Mouse (Mus musculus): ENCODE measurements around the gene Nolc1. TPM values are rescaled to one million over a fixed set of nuclear protein-coding genes. Genes with fewer than 3 reads are reported as not detected.

Nolc1 gene
- 89.1 and 93.5 TPM in 2 replicates for polyA plus RNA-seq (2015; fragmentation: Nextera tagmentation; extraction: Ambion mirVana)

DNA sequence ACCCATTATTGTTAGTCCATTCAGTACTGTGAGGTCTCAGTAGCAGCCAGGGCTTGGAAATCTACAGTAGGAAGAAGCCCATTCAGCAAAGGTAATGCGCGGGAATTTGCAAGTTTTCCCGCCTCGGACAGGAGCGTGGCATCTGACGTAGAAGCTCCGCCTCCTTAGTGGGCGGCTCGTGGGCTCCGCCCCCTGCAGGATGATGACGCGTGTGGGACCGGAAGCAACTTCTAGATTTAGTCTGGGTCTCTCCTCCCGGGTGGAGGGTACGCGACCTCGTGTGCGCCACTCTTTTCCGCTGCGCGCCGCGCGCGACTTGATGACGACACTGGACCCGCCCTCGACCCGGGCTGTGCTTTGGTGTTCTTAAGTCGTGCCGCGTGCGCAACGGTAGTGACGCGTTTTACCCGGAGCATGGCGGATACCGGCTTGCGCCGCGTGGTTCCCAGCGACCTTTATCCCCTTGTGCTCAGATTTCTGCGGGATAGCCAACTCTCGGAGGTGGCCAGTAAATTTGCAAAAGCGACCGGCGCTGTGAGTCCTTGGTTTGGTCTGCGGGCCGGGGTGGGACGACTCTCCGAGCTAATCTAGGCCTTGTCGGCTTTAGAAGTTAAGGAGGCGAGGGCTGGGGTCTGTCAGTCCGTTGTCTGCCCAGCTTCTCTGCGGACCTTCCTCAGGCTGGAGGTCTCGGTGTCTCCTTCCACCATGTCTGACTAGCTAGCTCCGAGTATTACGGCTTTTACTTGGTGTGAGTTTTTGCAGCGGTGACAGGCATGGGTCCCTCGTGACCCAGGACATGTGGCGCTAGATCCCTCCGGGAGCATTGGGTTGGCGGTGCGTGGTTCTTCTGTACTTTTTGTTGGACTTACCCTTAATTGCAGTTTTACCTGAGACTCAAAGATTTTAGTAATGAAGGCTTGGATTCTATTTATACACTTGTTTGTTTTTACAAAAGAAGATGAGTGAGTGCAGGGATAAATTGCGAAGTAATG lies at the start of gene Nolc1:
Gene Nolc1, plus strand, starts transcription at position 248 of the 992 bp plus-strand sequence.
- H3K4me1 ChIP-seq, result peaks cover 13% of the 10 kb centered on the region
- peak within 1 kb of the TSS; percentile 82 for H3K9ac ChIP-seq
- no peaks in the 10 kb centered on the region for H3K9me3 ChIP-seq
- peak within 1 kb of the TSS; percentile 61 for H3K27ac ChIP-seq
- peak within 1 kb of the TSS; percentile 87 for H3K4me3 ChIP-seq
- H3K36me3 ChIP-seq, result peaks cover 62% of the 10 kb centered on the region
- H3K4me2 ChIP-seq (replicated peaks), result peak within 1 kb of the TSS; percentile 90
- ATAC-seq (ENCODE audit: low FRiP score, low read depth), result peak; percentile 97
- no peaks in the 10 kb centered on the region for H3K27me3 ChIP-seq
- WGBS, result under 1% methylated on average over 66 of the region's 66 CpGs

DNA sequence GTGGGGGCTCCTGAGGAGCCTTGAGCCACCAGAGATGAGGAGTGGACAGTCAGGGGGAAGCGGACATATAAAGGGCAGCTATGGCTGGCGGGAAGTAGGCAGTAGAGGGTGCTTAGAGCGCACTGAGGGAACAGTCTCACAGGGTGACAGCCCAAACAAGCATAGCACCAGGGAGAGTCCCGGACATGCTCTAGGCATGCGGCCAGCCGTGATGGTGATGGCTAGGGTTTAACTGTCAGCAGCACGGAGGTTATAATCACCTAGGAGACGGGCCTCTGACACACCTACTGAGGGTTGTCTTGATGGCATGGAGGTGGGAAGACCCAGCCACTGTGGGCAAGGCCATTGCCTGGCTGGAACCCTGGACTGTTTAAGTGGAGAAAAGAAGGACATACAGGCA lies 49.1 kb upstream of the Nolc1 start:
- no peak for ATAC-seq (ENCODE audit: low FRiP score, low read depth)
- Histone ChIP-seq H3K4me1 (peaks cover 3% of the 10 kb centered on the region; the same call in 1 of the 2 replicates), H3K9me3 (peaks cover 5% of the 10 kb centered on the region), H3K27me3 (no peaks in the 10 kb centered on the region), H3K36me3 (peaks cover 22% of the 10 kb centered on the region), H3K9ac (no peak overlapping the region), H3K27ac (no peak overlapping the region), H3K4me2 (replicated peaks) (no peak overlapping the region), H3K4me3 (no peak overlapping the region)
- WGBS, result 61% methylated on average over 8 of the region's 8 CpGs

GRCm38 (mm10) chr19:46028747-46029320 lies 46.8 kb upstream of the Nolc1 start:
- H3K27me3 ChIP-seq, result no peaks in the 10 kb centered on the region
- no peak overlapping the region for H3K9ac ChIP-seq
- H3K4me1 ChIP-seq, result peaks cover 3% of the 10 kb centered on the region; the same call in 1 of the 2 replicates
- H3K4me2 ChIP-seq (replicated peaks), result no peak overlapping the region
- ATAC-seq (ENCODE audit: low FRiP score, low read depth), result no peak
- WGBS, result 73% methylated on average over 11 of the region's 11 CpGs
- H3K36me3 ChIP-seq, result peaks cover 44% of the 10 kb centered on the region
- no peak overlapping the region for H3K27ac ChIP-seq
- peaks cover 5% of the 10 kb centered on the region for H3K9me3 ChIP-seq
- H3K4me3 ChIP-seq, result no peak overlapping the region

- Histone ChIP-seq H3K27me3 (no peaks in the 10 kb centered on the region), H3K27ac (no peak overlapping the region), H3K9ac (no peak overlapping the region), H3K4me2 (replicated peaks) (no peak overlapping the region), H3K4me3 (no peak overlapping the region), H3K9me3 (peaks cover 5% of the 10 kb centered on the region), H3K4me1 (peaks cover 3% of the 10 kb centered on the region; the same call in 1 of the 2 replicates), H3K36me3 (peaks cover 53% of the 10 kb centered on the region)
- 100% methylated on average over 1 of the region's 1 CpGs for WGBS
- no peak for ATAC-seq (ENCODE audit: low FRiP score, low read depth)
Measured at GRCm38 (mm10) chr19:46029652-46030051, 46.0 kb upstream of the Nolc1 start.

DNA sequence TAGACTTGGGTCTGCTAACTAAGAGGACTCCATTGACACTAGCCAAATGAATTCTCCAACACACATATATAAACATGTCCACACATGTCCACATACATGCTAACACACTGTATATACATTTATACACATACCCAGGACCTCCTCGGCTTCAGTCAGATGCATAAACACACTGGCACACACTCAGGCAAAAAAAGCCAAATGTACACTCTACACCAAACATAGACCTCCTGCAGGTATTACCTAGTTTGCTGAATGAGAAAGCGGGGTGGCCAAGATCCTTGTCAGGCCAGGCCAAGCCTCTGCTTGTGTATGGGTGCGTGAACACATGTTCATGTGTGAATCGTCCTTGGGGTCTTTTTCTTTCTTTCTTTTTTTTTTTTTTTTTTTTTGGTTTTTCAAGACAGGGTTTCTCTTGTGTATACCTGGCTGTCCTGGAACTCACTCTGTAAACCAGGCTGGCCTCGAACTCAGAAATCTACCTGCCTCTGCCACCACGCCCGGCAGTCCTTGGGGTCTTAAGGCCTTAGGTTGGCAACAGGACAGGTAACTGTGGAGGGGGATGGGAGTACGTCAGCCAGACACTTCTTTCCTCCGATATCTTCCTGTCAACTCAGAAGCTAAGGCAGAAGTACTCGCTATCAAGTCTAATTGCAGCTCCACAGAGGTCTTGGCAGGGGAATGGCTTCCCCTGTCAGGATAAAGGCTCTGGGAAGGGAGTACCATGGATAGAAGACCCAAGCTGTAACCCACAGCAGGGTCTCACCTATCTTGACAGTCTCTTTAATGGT lies 45.3 kb upstream of the Nolc1 start:
- Histone ChIP-seq H3K4me2 (replicated peaks) (no peak overlapping the region), H3K27me3 (no peaks in the 10 kb centered on the region), H3K27ac (no peak overlapping the region), H3K4me1 (peaks cover 3% of the 10 kb centered on the region; the same call in 1 of the 2 replicates), H3K36me3 (peaks cover 60% of the 10 kb centered on the region), H3K9me3 (peaks cover 5% of the 10 kb centered on the region), H3K9ac (no peak overlapping the region), H3K4me3 (no peak overlapping the region)
- 94% methylated on average over 10 of the region's 10 CpGs for WGBS
- ATAC-seq (ENCODE audit: low FRiP score, low read depth), result no peak

- H3K4me2 ChIP-seq (replicated peaks), result no peak overlapping the region
- H3K27ac ChIP-seq, result no peak overlapping the region
- peaks cover 10% of the 10 kb centered on the region for H3K4me1 ChIP-seq
- H3K9me3 ChIP-seq, result peaks cover 5% of the 10 kb centered on the region
- H3K36me3 ChIP-seq, result peaks cover 74% of the 10 kb centered on the region
- no peaks in the 10 kb centered on the region for H3K27me3 ChIP-seq
- H3K4me3 ChIP-seq, result no peak overlapping the region
- no peak overlapping the region for H3K9ac ChIP-seq
- 90% methylated on average over 9 of the region's 9 CpGs for WGBS
- no peak for ATAC-seq (ENCODE audit: low FRiP score, low read depth)
Measured at GRCm38 (mm10) chr19:46031689-46032432, 43.8 kb upstream of the Nolc1 start.

- peaks cover 5% of the 10 kb centered on the region for H3K9me3 ChIP-seq
- no peaks in the 10 kb centered on the region for H3K27me3 ChIP-seq
- H3K4me3 ChIP-seq, result no peak overlapping the region
- peaks cover 74% of the 10 kb centered on the region for H3K36me3 ChIP-seq
- H3K4me2 ChIP-seq (replicated peaks), result no peak overlapping the region
- no peak overlapping the region for H3K9ac ChIP-seq
- no peak for ATAC-seq (ENCODE audit: low FRiP score, low read depth)
- no peak overlapping the region for H3K27ac ChIP-seq
- H3K4me1 ChIP-seq, result peaks cover 20% of the 10 kb centered on the region
- 89% methylated on average over 26 of the region's 26 CpGs for WGBS
Measured at GRCm38 (mm10) chr19:46032731-46033510, 42.7 kb upstream of the Nolc1 start.

- no peak overlapping the region for H3K9ac ChIP-seq
- no peak for ATAC-seq (ENCODE audit: low FRiP score, low read depth)
- H3K4me1 ChIP-seq, result peaks cover 28% of the 10 kb centered on the region
- H3K27ac ChIP-seq, result no peak overlapping the region
- WGBS, result 94% methylated on average over 11 of the region's 11 CpGs
- no peaks in the 10 kb centered on the region for H3K27me3 ChIP-seq
- H3K4me2 ChIP-seq (replicated peaks), result no peak overlapping the region
- H3K9me3 ChIP-seq, result peaks cover 5% of the 10 kb centered on the region
- peaks cover 74% of the 10 kb centered on the region for H3K36me3 ChIP-seq
- no peak overlapping the region for H3K4me3 ChIP-seq
Measured at GRCm38 (mm10) chr19:46033911-46034310, 41.8 kb upstream of the Nolc1 start.

GRCm38 (mm10) chr19:46035971-46036370 lies 39.7 kb upstream of the Nolc1 start:
- WGBS, result 89% methylated on average over 13 of the region's 13 CpGs
- no peaks in the 10 kb centered on the region for H3K9me3 ChIP-seq
- H3K36me3 ChIP-seq, result peaks cover 57% of the 10 kb centered on the region
- H3K27ac ChIP-seq, result no peak overlapping the region
- no peak overlapping the region for H3K4me3 ChIP-seq
- H3K9ac ChIP-seq, result no peak overlapping the region
- peaks cover 41% of the 10 kb centered on the region for H3K4me1 ChIP-seq
- no peaks in the 10 kb centered on the region for H3K27me3 ChIP-seq
- peak overlapping the region; percentile 100; the same call in 1 of the 2 replicates for H3K4me2 ChIP-seq (replicated peaks)
- ATAC-seq (ENCODE audit: low FRiP score, low read depth), result no peak

- 75% methylated on average over 13 of the region's 13 CpGs for WGBS
- Histone ChIP-seq H3K4me1 (peaks cover 48% of the 10 kb centered on the region), H3K27me3 (no peaks in the 10 kb centered on the region), H3K27ac (peak overlapping the region; percentile 99; the same call in 1 of the 2 replicates), H3K9me3 (no peaks in the 10 kb centered on the region), H3K4me2 (replicated peaks) (peak overlapping the region; percentile 100), H3K4me3 (peak overlapping the region; percentile 95), H3K9ac (peak overlapping the region; percentile 99), H3K36me3 (peaks cover 52% of the 10 kb centered on the region)
- ATAC-seq (ENCODE audit: low FRiP score, low read depth), result no peak
Measured at GRCm38 (mm10) chr19:46036477-46037242, 39.0 kb upstream of the Nolc1 start.
